Mouse (Mus musculus) thymus, adult 2 months (tissue): ENCODE measurements around the gene Zfp57. TPM values are rescaled to one million over a fixed set of nuclear protein-coding genes. Genes with fewer than 3 reads are reported as not detected.

Experiments
- DNase-seq: peaks from one replicate; pipeline ENCODE4 v3.0.0; 2021
- H3K27ac ChIP-seq: fragments of 200-500 bp; 2 replicates; pipeline ENCODE4 v1.5.1; 2012; ENCODE audit warnings: low read length, control low read depth; ENCODE audit not compliant: control insufficient read depth, insufficient read depth
- H3K27me3 ChIP-seq: fragments of 200-500 bp; 2 replicates; pipeline ENCODE4 v1.6.1; 2012; ENCODE audit warnings: mild to moderate bottlenecking, low read length, moderate library complexity, mixed read lengths; ENCODE audit not compliant: control insufficient read depth, insufficient read depth
- H3K36me3 ChIP-seq: fragments of 200-500 bp; 2 replicates; pipeline ENCODE4 v1.6.1; 2012; ENCODE audit warnings: mild to moderate bottlenecking, low read length, moderate library complexity; ENCODE audit not compliant: control insufficient read depth, insufficient read depth
- H3K4me1 ChIP-seq: fragments of 200-500 bp; replicated peaks from 2 replicates; pipeline ENCODE4 v1.6.1; 2012; ENCODE audit warnings: low read length; ENCODE audit not compliant: control insufficient read depth, insufficient read depth
- H3K4me3 ChIP-seq: fragments of 200-500 bp; 2 replicates; pipeline ENCODE4 v1.5.1; 2012; ENCODE audit warnings: mild to moderate bottlenecking, low read length, control low read depth, moderate library complexity; ENCODE audit not compliant: control insufficient read depth, insufficient read depth
- CTCF ChIP-seq: fragments of 200-500 bp; IDR thresholded peaks from 2 replicates; pipeline ENCODE4 v1.5.1; 2012; ENCODE audit warnings: mild to moderate bottlenecking, control low read depth, low read length, moderate library complexity, borderline replicate concordance; ENCODE audit not compliant: control insufficient read depth, poor library complexity, insufficient read depth; ENCODE audit errors: extremely low read depth
- POLR2A ChIP-seq: fragments of 200-500 bp; IDR thresholded peaks from 2 replicates; pipeline ENCODE4 v1.6.1; 2012; ENCODE audit warnings: mild to moderate bottlenecking, low read length, control low read depth, moderate library complexity; ENCODE audit not compliant: control insufficient read depth, poor library complexity, insufficient read depth; ENCODE audit errors: extremely low read depth
- WGBS: fragments of 180-500 bp; shearing (Covaris S2); methylation state at CpG from one replicate; pipeline ENCODE4 v1.1.7; 2018; 5-methylcytosine and 5-hydroxymethylcytosine counted together
- polyA plus RNA-seq: library from polyadenylated mRNA; depleted of rRNA; stranded (reverse); fragments of >200 nt; gene quantifications from 2 replicates; pipeline ENCODE4 v1.2.3, GENCODE M21; 2012

Gene Zfp57
- polyA plus RNA-seq, 1 experiment: 1.1 TPM

DNA sequence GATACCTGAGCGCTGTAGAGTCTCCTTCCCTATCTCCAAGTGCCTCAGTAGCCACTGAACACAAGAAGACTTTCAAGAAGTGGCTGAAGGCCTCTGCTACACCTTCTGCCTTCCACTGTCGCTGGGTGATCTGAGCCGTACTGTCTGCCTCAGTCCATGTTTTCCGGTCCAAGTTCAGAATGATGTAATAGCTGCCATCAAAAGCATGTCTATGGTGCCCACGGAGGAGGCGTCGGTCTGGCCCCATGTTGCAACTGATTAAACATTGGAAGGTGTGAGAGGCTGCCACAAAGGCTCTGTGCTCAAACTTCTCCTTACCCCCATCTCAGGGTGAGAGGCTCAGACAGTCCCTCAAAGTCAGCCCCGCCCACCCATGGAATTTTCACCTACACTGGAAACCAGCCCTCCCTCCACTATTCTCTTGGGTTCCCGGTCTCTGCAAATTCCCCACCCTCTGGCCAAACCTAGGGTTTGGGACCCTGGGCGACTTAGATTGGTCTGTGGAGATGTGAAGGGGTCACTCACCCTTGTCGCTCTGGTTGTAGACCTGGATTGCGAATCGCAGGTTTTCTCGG, 30.6 kb upstream of the Zfp57 start:
- H3K36me3 ChIP-seq: no peaks in the 10 kb centered on the region
- no peaks in the 10 kb centered on the region for H3K27me3 ChIP-seq
- 96% methylated on average over 14 of the region's 14 CpGs for WGBS
- no peak for DNase-seq
- no peak for TF ChIP-seq POLR2A
- TF ChIP-seq CTCF: no peak
- H3K27ac ChIP-seq: no peak overlapping the region
- H3K4me3 ChIP-seq: no peak overlapping the region
- peaks cover 13% of the 10 kb centered on the region for H3K4me1 ChIP-seq

DNA sequence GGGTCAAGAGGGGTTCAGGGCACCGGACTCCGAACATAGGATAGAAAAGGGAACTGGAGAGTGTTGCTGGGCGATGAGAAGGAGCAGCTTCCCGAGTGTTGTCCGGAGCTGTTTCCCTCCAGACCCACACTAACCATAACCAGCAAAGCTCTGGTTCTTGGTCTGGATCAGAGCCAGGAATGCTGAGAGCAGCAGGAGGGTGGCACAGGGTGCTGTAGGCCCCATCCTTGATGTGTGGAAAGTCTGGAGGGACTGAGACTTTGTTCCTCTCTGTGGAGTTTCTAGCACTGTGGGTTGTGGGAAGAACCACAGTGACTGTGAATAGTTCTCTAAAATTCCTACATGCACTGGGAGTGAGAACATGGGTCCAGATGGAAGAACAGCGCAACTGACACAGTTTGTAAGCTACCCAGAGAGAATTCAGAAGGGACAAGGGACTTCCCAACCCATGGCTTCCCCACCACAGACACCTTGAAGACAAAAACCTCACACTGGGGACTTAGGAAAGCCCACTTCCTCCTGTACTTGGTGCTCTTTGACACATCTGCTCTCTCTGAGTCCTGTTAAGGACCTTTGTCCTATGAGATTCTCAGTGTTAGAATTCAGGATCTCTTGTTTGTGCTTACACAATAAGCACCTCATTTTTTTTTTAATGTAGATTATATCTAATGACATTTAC, 29.7 kb upstream of the Zfp57 start:
- peaks cover 13% of the 10 kb centered on the region for H3K4me1 ChIP-seq
- TF ChIP-seq POLR2A: no peak
- TF ChIP-seq CTCF: no peak
- 33% methylated on average over 6 of the region's 6 CpGs for WGBS
- no peaks in the 10 kb centered on the region for H3K36me3 ChIP-seq
- no peaks in the 10 kb centered on the region for H3K27me3 ChIP-seq
- H3K4me3 ChIP-seq: no peak overlapping the region
- no peak overlapping the region for H3K27ac ChIP-seq
- DNase-seq: no peak

DNA sequence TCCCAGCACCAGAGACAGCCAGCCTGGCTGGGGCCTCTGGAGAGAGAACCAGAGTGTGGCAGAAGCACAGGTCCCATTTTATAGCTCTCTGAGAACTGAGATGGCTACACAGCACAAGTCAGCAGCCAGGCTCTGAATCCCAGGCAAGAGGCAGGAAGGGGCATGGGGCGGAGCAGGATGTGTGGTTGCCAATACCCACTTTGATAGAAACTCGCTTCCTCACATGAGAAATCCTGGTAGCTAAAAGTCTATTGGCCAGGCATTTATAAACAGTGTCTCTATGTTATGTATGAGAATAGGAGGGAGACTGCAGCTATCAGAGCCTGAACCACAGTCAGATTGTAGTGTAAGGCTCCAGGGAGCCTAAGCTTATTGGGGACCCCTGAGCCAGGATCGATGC, 28.2 kb upstream of the Zfp57 start:
- H3K27me3 ChIP-seq: no peaks in the 10 kb centered on the region
- peak; percentile 37 for DNase-seq
- no peaks in the 10 kb centered on the region for H3K36me3 ChIP-seq
- H3K4me3 ChIP-seq: no peak overlapping the region
- WGBS: 29% methylated on average over 3 of the region's 3 CpGs
- H3K4me1 ChIP-seq: peaks cover 13% of the 10 kb centered on the region
- TF ChIP-seq CTCF (no peak), POLR2A (no peak)
- no peak overlapping the region for H3K27ac ChIP-seq

DNA sequence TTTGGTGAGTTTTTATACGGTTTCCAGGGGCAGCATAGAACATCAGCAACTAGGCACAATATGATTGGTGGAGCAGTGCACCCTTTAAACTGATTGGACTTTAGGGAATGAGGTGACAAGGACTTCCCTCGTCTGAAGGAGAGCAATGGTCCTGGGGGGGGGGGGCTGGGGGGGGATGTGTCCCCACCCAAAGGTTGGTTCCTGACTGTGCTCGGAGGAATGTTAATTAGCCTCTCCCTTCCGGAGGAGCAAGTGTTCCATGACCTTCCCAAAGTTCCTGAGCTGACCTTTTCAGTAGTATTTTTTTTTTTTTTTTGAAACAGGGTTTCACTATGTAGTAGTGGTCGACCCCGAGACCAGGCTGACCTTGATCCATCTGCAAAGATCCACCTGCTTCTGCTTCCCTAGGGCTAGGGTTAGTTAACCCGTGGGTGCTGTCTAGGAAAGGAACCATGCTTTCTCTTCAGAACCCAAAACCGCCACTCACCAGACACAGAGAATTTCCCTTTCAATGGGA, 27.6 kb upstream of the Zfp57 start:
- H3K4me1 ChIP-seq: peaks cover 13% of the 10 kb centered on the region
- no peak for DNase-seq
- no peaks in the 10 kb centered on the region for H3K27me3 ChIP-seq
- no peak for TF ChIP-seq POLR2A
- TF ChIP-seq CTCF: no peak
- WGBS: 80% methylated on average over 8 of the region's 8 CpGs
- no peak overlapping the region for H3K27ac ChIP-seq
- H3K36me3 ChIP-seq: no peaks in the 10 kb centered on the region
- no peak overlapping the region for H3K4me3 ChIP-seq

DNA sequence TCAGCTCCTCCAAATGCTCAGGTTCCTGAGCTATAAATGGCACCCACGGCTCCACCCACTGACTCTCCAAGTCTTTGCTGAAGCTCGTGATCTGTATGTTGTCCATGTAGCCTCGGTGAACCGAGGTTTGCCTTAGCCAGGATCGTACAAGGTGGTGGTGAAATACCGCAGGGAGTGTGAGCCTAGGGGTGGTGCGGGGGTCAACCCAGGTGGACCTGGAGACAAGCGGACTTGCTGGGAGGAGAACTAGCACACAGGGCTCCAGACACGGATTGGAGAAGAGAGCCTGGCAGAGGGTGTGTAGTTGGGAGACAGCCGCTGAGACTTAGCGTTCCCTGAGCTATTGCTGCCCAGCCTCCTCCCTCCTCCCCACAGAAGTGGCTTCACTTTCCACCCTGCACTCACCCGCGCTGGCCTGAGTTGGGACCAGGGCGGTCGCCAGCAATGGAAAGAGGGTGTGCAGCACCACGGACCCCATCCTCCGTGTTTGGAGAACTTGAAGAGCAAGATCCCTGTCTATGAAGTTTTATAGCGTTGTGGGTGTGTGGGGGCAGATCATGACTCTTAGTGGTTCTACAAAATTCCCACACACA, 19.6 kb upstream of the Zfp57 start, which contains the start of gene 2410137M14Rik:
Gene 2410137M14Rik (minus strand): TSS at position 17 of the 593 bp plus-strand sequence.
- 59% methylated on average over 18 of the region's 18 CpGs for WGBS
- TF ChIP-seq CTCF (no peak), POLR2A (no peak)

DNA sequence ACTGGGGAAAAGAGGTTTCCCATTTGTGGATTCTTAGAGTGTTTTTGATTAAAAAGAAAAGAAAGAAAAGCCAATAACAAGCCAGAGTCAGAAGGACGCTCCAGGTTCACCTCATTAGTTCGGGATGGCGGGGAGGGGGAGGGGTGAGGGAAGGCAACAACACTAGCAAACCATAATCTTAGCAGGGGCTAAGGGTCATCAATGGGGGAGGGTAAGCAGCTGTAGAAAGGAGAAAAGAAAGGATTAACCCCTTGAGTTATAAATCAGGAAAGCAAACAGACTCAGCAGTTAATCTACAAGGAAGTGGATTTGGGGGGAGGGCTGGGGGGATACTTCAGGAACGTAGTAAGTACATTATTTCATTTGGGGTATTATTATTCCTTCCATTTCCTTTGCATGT, 19.1 kb upstream of the Zfp57 start:
- no peak for DNase-seq
- Histone ChIP-seq H3K27me3 (no peaks in the 10 kb centered on the region), H3K27ac (no peak overlapping the region), H3K36me3 (no peaks in the 10 kb centered on the region), H3K4me1 (peaks cover 2% of the 10 kb centered on the region; the same call in 1 of the 2 replicates), H3K4me3 (no peak overlapping the region)
- 68% methylated on average over 4 of the region's 4 CpGs for whole genome bisulfite sequencing
- TF ChIP-seq CTCF: no peak
- TF ChIP-seq POLR2A: no peak

More for the DNA sequence above, 19.6 kb upstream of the Zfp57 start, which contains the start of gene 2410137M14Rik:
- Histone ChIP-seq H3K36me3 (no peaks in the 10 kb centered on the region), H3K4me1 (peaks cover 2% of the 10 kb centered on the region; the same call in 1 of the 2 replicates), H3K27ac (no peak within 1 kb of the TSS), H3K27me3 (no peaks in the 10 kb centered on the region), H3K4me3 (no peak within 1 kb of the TSS)
- no peak for DNase-seq
